Mouse (Mus musculus) brain, embryonic 14.5 days (tissue): Measurements from ENCODE around the gene Rnase2a.
"Not testable (repeated sequence)": the region's sequence is repeated elsewhere in the genome, so short reads cannot be mapped to it uniquely, and the experiment has no call there.

Source experiments
- CTCF ChIP-seq: fragments of 200-500 bp; IDR thresholded peaks from 2 replicates; pipeline ENCODE4 v1.5.1; 2012; ENCODE audit warnings: inconsistent platforms, mild to moderate bottlenecking, moderate library complexity, borderline replicate concordance; ENCODE audit not compliant: insufficient read depth, insufficient read length; ENCODE audit errors: extremely low read depth
- POLR2A ChIP-seq: fragments of 200-500 bp; IDR thresholded peaks from 2 replicates; pipeline ENCODE4 v1.6.1; 2012; ENCODE audit warnings: mild to moderate bottlenecking, inconsistent platforms, borderline replicate concordance; ENCODE audit not compliant: poor library complexity, insufficient read depth, insufficient read length, severe bottlenecking; ENCODE audit errors: extremely low read depth

GRCm38 (mm10) chr14:51237488-51237887, 18.4 kb downstream of the Rnase2a start:
- TF ChIP-seq CTCF, POLR2A: not testable (repeated sequence)
